Mouse (Mus musculus) adrenal gland, postnatal 36 days (tissue): ENCODE data around the gene Dcps. TPM values are rescaled to one million over a fixed set of nuclear protein-coding genes. Genes with fewer than 3 reads are reported as not detected.
A peak's percentile ranks its signal among the peaks of the same experiment; 100 is the strongest.

Experiments
- DNase-seq, 2 experiments: peaks; one replicate each; pipeline ENCODE4 v3.0.0; 2021; ENCODE audit warnings: mixed read lengths in 1 of 2
- total RNA-seq, 2 experiments: library from RNA; stranded (reverse); gene quantifications; 2 replicates each; pipeline ENCODE4 v1.2.3; 2021

Gene Dcps
- total RNA-seq, 2 experiments from 2014 or later, result 20.0 to 29.3 TPM

DNA sequence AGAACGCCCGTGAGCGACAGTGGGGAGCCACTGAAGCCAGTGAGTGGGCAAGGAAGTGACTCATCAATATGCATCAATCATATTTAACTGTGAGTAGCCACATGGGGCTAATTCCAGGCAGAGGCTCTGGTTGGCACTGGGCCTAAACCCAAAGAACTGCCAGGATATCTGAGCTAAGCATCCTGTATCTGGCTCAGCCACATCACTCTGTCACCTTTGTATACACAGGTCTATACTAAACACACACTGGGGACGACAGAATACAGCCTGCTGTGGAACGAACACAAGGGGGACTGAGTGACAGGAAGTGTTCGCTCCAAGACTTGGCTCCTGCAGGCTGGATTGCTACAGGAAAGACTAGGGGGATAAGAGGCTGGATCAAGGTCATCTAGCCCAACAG, 40.3 kb downstream of the Dcps start:
- DNase-seq, result peak; percentile 55 to 61

DNA sequence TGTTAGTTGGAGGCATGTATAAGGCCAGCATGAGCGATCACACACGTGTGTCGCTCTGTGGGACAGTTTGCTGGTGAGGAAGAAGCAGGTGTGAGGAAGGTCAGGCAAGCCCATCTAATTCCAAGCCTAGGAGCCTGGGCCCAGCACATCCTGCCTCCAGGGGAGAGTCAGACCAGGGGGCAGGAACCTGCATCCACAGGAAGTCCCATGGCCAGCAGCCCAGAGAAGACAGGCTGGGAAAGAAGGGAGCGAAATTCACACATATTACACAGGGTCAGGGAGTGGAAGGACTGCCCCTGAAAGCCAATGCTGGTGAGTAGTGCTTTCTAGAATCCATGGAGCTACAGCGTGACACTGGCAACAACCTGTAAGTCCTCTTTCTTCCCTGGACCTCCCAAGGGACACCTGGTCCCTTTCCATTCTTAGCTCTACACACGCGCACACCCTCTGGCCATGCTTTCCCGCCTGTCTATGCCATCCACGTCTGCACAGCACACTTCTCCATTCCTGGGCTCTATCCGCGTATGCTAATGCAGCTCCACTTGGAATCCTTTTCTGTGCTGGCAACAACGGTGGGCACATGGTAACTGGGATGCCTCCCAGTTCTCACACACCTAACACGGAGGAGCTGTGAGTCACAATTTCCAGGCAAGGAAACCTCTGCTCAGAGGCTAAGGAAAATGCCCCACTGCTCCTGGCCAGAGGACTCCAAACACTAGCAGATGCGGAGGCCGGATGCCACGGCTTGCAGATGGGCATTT, 44.0 kb downstream of the Dcps start:
- peak in 1 of 2 experiments; percentile 53 for DNase-seq

DNA sequence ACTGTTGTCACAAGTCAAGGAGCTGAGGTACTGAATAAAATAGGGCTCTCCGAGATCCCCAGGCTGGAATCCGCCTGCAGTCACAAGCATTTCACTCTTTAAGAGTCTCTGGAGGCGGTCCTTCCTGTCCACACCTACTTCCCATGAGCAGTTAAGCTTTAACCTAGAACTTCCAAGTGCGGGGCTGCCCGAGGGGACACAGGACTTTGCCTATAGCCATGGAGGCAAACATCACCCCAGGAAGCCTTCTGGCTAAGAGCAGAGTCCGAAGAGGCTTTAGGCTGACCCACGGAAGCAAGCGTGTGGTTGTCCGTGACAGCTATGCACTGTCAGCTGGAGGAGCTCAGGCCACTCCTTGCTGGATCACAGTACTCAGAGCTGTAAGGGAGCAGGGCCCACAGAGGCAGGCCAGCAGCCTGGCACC, 46.9 kb downstream of the Dcps start:
- DNase-seq, result no peak

DNA sequence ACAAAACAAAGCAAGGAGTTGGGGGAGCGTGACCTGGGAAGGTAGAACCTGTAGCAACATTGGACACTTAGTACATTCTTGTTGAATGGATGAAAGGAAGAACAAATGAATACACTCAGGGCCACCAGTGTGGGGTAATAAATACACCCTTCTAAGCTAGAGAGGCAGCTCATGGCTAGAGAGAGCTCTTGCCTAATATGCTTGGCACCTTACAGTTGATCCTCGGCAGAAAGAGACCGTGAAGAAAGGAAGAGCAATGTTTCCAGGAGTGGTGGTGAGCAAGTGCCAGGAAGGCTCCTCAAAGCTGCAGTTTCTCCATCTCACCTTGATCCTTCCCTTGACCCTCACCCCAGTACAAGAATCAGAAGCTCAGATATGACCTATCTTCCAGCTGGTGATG, 47.3 kb downstream of the Dcps start:
- no peak for DNase-seq

DNA sequence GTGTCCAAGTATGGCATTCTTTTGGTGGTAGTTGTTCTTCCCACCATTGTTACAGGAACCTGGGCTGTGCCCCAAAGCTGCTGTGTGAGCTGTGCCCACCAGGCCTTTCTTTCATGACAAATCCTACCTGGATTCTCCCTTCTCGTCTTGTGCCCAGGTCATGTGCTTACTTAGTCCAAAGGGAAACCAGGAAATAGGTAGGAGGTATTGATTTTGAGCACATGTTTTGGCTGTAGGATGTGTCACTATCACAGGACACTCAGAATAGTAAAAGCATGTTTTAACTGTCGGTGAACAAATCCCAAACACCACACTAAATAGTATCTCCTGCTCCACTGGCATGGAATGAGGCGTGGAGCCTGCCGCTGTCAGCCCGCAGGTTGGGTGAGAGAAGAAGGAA, 48.3 kb downstream of the Dcps start:
- DNase-seq, result no peak

DNA sequence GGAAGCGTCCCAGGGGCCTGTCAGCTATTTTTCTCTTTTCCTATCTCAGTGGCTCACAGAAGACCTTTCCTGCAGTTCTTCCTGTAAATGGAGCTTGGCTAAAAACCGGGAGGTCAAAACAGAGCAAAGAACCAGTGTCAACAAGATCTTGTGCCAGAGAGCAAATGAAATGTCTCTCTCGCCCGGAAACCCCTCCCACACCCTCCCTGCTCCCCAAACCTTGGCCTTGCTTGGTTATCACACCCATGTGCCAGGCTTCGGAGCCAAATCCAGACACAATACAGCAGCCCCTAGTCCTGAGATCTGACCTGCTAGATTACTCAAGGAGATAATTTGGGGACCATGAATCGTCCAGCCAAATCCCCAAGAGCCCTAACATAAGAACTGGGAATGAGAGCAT, 48.7 kb downstream of the Dcps start:
- peak; percentile 52 to 67 for DNase-seq

DNA sequence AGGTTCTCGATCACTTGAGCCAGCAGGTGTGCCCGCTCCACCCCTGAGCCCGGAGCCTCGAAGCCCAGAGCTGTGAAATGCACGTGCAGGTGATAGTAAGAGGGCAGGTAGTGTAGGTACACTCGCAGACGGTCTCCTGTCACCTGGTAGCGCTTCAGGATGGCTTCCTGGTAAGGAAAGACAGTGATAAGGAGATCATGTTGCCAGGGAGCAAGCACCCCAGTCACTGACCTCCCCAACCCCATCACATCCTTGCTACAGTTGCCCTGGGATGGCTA, 51.2 kb downstream of the Dcps start:
- DNase-seq, result no peak

DNA sequence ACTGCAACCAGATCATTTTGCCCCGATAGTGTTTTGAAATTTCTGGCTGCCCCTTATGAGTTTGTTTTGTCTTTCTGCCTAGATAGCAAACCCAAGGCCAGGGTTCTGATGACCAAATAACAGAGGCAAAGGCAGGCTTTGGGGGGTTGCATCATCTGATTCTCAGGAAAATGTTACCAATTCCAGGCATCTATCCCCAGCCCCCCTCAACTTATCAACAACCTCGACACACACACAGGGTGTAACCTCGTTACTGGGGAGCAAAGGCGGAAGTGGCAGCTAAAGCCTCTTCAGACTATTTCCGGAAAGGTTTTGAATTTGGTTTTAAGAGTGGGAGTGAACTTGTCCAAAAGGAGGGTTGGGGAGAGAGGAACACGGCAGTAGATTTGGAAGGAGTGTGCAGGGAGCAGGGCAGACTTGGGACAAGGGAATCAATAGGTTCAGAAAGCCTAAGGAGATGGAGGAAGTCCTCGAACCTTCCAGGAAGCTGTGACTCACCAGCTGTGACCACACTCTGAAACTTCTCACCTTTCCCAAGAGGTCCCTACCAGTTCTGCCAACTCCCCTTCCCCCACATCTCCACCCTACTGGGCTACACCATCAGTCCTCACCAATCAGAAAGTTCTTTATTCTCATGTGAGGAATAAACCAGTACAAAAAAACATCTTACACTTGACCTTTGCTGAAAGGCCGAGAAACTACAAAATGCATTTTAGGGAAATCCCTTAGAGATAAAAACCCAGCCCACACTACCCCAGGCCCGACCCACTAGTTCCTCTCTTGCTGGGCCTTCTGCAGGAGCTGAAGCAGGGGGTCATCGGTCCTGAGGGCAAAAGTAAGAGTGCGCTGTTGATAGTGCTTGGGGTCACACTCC, 51.8 kb downstream of the Dcps start:
- DNase-seq, result peak; percentile 25 to 50

DNA sequence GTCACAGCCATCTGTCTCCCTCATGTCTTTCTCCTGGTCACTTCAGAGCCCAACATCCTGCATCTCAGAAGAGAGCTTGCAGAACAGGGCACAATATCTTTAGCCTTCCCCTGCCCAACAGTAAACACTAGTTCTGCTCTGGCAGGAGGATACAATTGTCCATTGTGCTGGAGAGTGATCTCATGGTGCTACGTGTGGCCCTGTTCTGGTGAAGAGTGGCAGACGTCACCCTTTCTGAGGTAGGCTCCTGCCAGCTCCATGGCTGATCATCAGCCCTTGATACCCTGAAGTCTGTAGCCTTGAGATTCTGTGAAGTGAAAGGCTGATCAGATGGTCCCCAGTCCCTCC, 52.4 kb downstream of the Dcps start:
- DNase-seq, result no peak

DNA sequence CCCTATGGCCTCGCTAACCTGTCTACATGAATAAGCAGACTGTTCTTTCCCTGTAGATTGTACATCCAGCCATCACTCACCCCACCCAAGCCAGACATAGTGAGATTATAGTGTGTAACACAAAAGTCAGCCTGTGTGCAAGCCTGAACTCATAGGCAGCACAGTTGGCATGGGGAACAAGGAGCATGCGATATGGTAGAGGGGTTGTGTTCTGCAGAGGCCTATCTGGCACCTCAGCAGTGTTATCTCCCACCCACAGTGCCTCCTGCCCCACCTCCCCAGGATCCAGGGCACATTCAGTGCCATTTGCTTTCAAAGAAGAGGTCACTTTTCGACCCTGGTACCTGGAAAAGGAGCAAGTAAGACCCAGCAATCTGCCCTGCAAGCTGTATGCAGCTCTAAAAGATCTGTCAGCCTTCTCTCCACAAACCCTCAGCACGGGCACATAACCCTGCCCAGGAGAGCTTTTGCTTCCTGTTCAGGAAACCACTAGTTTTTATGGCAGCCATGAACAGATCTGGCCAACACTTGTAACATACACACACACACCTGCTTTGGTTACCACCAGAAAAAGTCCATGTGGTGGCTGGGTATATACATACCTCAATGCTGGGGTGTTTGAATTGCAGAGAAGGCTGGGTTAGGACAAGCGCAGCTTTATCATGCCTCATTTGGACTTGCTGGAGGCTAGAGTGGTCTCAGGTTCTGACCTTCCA, 53.2 kb downstream of the Dcps start:
- DNase-seq, result no peak

DNA sequence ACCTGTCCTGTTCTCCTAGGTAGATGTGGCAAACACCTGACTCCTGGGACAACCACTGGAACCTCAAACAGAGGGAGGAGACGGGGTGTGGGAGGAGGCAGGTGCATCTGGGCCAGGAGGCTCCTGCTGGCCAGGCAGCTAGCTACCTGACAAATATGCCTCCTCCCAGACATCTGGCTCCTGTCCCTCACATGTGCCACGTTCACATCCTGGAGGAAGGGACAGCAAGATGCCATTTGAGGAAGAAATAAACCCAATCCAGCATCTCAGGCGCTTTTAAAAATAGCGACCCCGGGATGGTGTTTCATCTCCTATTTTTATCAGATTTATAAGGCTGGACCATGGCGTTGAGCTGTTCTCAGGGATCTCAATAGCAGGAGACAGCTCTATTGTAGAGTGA, 56.7 kb downstream of the Dcps start, which contains the start of gene St3gal4:
Gene St3gal4 (minus strand): TSS at position 101 of the 400 bp plus-strand sequence.
- DNase-seq, result no peak

DNA sequence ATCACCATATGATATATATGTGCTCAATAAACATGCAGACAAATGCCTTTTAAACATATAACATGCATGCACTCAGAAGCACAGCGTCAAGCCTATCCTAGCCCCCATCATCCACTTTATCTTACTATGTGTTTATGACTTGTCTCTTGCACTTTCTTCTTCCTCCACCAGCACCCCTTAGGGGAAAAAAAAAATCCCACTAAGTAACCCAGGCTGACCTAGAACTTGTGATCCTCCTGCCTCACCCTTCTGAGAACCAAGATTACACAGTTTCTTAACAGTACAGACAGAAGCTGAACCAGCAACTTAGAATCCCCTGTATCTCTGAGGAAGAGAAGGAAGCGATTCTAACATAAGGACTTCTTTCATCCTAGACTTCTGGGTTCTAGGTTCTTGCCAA, 57.3 kb downstream of the Dcps start:
- no peak for DNase-seq

DNA sequence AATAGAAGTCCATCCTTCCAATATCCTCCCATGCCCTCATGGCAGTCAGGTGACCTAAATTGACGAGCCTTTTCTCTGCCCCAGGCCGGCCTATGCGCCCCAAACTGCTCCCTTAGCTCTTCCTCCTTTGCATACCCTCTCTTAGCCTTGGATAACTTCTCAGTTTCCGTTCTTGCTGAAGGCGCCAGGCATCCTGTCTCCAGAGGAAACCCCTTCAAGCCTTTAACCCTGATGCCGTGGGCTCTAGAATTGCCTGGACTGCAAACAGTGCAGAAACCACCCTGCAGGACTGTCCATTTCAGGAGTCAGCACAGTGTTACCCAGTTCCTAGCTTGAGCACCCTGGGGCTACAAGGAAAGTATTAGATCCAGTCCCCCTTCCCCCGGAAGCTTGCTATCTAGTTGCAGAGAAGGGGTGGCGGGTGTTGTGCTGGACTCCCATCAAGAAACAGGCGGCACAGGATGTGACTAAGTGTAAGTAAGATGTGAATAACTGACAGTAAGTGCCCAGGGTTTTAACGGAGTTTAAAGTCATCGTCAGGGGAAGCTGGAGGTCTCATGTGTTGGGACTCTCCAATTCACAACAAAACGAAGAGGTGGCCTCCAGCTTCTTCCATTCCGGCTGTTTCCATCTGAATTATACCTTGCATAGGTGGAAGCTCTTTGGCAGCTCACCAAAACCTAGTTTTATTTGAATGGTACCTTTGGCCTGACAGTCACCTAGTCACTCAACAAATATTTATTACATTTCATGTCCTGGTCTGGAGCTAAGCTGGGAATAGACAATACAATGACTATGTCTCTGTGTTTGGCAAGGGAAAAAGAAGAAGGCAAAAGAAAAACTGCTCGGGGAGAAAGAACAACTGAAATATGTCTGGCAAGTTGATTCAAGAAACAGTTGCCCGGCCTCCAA, 58.2 kb downstream of the Dcps start:
- DNase-seq, result peak; percentile 56 to 60

DNA sequence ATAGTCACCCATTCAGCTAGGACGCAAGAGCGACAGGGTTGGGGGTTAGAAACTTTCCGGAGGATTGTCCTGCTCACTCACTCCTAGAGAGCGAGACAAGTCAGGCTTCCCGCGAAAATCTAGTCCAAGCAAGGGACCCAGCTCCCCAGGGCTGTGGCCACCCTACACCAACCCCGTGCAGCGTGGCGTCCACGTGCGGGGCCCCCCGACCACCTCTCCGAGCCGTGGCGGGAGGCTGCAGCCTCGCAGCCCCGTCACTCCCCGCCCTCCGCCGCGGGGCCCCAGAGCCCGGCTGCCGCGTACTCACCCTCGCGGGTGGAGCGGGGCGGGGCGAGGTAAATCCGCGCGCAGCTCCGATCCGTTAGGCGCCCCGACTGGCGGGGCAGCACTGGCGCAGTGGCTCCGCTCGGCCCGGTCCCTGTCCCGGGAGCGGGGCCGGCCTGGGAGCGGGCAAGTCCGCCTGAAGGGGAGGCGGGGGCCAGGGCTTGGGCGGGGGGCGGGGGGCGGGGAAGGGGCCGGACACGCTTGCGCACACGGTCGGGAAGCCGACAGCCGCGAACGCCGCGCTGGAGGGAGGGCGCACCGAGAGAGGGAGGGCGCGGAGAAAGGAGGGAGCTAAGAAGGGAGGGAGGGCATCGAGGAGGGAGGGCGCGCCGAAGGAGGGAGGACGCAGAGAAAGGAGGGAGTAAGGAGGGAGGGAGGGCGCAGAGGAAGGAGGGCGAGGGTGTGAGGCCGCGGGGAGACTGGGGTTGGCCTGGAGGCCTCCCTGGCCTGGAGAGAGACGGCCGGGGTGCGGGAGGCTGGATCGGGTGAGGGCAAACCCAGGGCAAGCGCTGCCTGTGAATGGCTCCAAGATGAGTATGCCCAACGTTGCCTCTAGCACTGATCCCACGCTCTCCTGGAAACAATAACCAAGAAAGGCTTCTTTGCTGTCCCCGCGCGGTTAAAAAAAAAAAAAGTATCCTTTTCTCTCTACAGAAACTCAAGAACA, 59.2 kb downstream of the Dcps start:
- peak; percentile 89 to 91 for DNase-seq

DNA sequence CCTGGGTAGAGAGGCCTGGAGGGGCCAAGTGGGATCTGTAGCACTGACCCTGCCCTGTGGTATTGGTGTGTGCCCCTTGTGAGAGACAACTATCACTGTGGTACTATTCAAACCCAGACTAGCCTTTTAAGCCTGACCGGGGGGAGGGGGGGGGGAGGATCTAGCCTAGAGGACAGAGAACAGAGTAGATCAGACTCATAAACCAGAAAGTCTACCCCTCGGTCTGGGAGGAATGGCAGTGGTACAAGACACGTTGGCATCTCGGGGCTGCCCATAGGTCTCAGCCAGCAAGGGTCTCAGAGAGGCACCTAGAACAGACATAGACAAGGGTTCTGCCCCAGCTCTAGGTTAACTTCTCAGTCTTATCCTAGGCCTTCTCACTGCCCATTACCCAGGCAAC, 60.1 kb downstream of the Dcps start:
- DNase-seq, result no peak

DNA sequence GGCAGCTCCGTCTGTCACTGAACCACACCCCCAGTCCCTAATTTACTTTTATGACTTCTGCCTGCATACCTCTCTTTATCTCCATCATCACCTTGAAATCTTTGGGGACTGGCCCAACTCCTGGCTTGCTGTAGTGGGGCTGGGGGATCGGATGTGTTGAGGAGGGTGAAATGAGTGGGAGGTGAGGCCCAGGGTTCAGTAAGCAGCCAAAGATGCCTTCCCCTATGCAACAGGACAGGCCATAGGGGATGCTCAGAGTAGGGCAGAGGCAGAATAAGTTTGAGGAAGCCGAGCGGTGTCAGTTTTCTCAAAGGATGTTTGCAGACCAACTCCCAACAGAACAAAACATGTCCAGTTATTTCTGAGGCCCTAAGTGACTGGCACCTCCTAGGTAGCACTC, 60.6 kb downstream of the Dcps start:
- no peak for DNase-seq

DNA sequence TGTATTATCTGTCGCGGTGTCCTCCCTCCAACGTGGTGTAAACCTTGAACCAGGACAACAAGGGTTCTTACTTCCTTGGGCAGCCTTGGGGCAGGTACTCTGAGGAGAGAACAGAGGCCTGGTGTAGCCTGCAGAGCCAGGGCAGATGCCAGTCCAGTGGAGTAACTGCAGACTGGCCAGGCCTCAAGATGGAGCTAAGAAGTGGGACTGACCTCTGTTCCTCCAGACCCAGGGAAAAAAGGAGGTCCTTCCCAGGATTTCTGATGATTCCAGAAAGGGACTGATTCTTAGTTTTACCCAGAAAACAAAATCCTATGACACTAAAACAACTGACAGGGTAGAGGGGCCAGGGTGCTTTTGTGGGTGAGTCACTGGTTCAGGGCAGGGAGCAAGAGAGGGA, 61.6 kb downstream of the Dcps start:
- DNase-seq, result no peak

DNA sequence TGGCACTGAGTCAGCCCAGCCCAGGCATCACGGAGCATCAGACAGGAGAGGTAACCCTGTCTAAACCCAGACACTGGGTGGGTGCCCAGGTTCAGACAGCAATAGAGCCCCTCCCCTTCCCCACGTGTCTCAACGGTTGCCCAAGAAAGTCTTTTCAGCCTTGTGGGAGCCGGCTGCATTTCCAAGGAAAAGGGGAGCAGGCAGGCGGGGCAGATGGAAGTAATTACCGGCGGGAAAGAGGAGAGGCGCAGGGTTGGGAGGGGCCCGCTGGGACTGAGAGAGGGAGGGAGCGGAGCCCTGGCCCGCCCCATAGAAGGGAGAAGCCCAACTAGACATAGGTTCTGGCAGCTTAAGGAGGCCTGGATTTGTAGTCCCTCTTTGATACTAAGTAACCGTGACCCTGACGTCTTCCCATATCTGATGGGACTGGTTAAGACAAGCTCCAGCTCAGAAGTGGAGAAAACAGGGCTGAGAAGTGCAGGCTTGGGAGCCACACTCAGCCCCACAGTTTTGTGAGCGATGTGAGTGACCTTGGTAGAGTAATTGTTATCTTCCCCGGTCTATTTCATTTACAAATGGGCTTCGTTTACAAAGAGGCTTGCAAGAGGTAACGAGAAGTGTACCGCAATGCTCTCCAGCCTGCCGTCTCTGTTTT, 63.8 kb downstream of the Dcps start:
- DNase-seq, result peak; percentile 49 to 68

DNA sequence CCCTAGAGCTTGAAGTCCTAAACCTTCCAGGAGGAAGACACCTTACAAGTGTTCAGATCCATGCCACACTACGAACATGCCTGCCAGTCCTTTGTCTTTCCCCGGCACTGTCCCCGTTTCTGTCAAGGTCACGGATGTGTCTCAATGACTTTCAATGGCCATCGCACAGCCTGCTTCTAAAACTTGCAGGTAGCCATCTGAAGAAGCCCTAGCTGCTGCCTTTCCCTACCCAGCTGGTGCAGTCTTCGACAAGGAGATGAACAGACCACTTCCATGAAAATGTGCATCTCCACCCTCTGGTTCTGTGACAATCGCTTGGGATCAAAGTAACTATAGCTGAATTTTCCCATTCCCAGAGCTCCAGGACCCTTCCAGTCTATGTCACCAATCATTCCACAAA, 64.4 kb downstream of the Dcps start:
- DNase-seq, result peak in 1 of 2 experiments; percentile 28

DNA sequence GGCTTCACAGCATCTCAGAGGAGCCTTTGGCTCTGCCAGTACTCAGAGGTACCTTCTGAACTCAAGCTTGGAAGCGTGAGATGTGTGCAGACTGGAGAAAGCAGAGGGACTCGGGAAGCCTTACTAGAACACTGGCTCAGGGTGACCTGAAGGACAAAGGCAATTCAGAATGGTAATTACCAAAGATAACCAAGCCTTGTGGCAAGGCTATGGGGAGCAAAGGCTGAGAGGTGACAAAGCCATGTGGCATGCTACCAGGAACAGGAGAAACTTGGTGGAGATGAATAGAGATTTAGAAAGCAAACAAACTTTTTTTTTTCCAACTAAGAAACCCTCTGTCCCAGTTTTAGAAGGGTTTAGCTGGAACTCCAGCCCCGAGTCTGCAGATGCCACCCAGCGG, 65.3 kb downstream of the Dcps start:
- DNase-seq, result peak in 1 of 2 experiments; percentile 24
